Mouse (Mus musculus): ENCODE data around the gene Homer1. TPM values are rescaled to one million over a fixed set of nuclear protein-coding genes. Genes with fewer than 3 reads are reported as not detected.

Homer1 gene
- polyA plus RNA-seq, 1 experiment from 2014 or later, result 18.8 TPM

GRCm38 (mm10) chr13:93389242-93389625, 89.8 kb downstream of the Homer1 start:
- no peak overlapping the region for H3K9ac ChIP-seq (ENCODE audit: low read length)
- H3K4me1 ChIP-seq (ENCODE audit: control insufficient read depth in 2 of 2, insufficient read depth in 2 of 2, low read length in 2 of 2), result peaks cover 2 to 21% of the 10 kb centered on the region in 2 experiments; a peak in 3 of 4 replicates
- no peak overlapping the region for H3K4me2 ChIP-seq (ENCODE audit: low read length)
- 18% methylated on average over 2 of the region's 2 CpGs for WGBS
- peak; percentile 82; the same call in 1 of the 2 replicates for ATAC-seq (ENCODE audit: insufficient number of reproducible peaks, insufficient read depth, low FRiP score, low read depth)
- no peaks in the 10 kb centered on the region for H3K27me3 ChIP-seq (ENCODE audit: control insufficient read depth, insufficient read depth, low read length)
- peak overlapping the region; percentile 60 to 70; a peak in 3 of 4 replicates for H3K27ac ChIP-seq (replicated peaks in 1 of 2; ENCODE audit: control insufficient read depth in 1 of 2, insufficient read depth in 1 of 2, low read depth in 2 of 2, low read length in 2 of 2)
- H3K36me3 ChIP-seq (ENCODE audit: control insufficient read depth, insufficient read depth, low read length), result peaks cover 22% of the 10 kb centered on the region
- H3K4me3 ChIP-seq (ENCODE audit: control insufficient read depth in 1 of 2, insufficient read depth in 1 of 2, low read depth in 1 of 2, low read length in 2 of 2), result no peak overlapping the region
- no peaks in the 10 kb centered on the region for H3K9me3 ChIP-seq (ENCODE audit: control insufficient read depth, low read length)

GRCm38 (mm10) chr13:93399710-93400216, 100.3 kb downstream of the Homer1 start:
- H3K36me3 ChIP-seq (ENCODE audit: control insufficient read depth, insufficient read depth, low read length), result peaks cover 37% of the 10 kb centered on the region
- H3K27ac ChIP-seq (replicated peaks in 1 of 2; ENCODE audit: control insufficient read depth in 1 of 2, insufficient read depth in 1 of 2, low read depth in 2 of 2, low read length in 2 of 2), result peak overlapping the region; percentile 94 to 95
- H3K4me3 ChIP-seq (ENCODE audit: control insufficient read depth in 1 of 2, insufficient read depth in 1 of 2, low read depth in 1 of 2, low read length in 2 of 2), result no peak overlapping the region
- H3K4me1 ChIP-seq (ENCODE audit: control insufficient read depth in 2 of 2, insufficient read depth in 2 of 2, low read length in 2 of 2), result peaks cover 0 to 16% of the 10 kb centered on the region in 2 experiments; a peak in 2 of 4 replicates
- WGBS, result 26% methylated on average over 5 of the region's 5 CpGs
- H3K9ac ChIP-seq (ENCODE audit: low read length), result no peak overlapping the region
- H3K9me3 ChIP-seq (ENCODE audit: control insufficient read depth, low read length), result peaks cover 6% of the 10 kb centered on the region
- no peaks in the 10 kb centered on the region for H3K27me3 ChIP-seq (ENCODE audit: control insufficient read depth, insufficient read depth, low read length)
- ATAC-seq (ENCODE audit: insufficient number of reproducible peaks, insufficient read depth, low FRiP score, low read depth), result peak; percentile 92
- H3K4me2 ChIP-seq (ENCODE audit: low read length), result peak overlapping the region; percentile 37; the same call in 1 of the 2 replicates

- Histone ChIP-seq H3K4me1 (ENCODE audit: control insufficient read depth in 2 of 2, insufficient read depth in 2 of 2, low read length in 2 of 2) (peaks cover 0 to 16% of the 10 kb centered on the region in 2 experiments; a peak in 2 of 4 replicates), H3K4me2 (ENCODE audit: low read length) (no peak overlapping the region), H3K9me3 (ENCODE audit: control insufficient read depth, low read length) (peaks cover 6% of the 10 kb centered on the region), H3K27me3 (ENCODE audit: control insufficient read depth, insufficient read depth, low read length) (no peaks in the 10 kb centered on the region), H3K27ac (replicated peaks in 1 of 2; ENCODE audit: control insufficient read depth in 1 of 2, insufficient read depth in 1 of 2, low read depth in 2 of 2, low read length in 2 of 2) (0 out of 4 replicates have a peak overlapping the region, but pooled peaks of 1 of the 2 experiments have one; percentile 6), H3K9ac (ENCODE audit: low read length) (no peak overlapping the region), H3K36me3 (ENCODE audit: control insufficient read depth, insufficient read depth, low read length) (peaks cover 38% of the 10 kb centered on the region), H3K4me3 (ENCODE audit: control insufficient read depth in 1 of 2, insufficient read depth in 1 of 2, low read depth in 1 of 2, low read length in 2 of 2) (no peak overlapping the region)
- 75% methylated on average over 7 of the region's 7 CpGs for WGBS
- ATAC-seq (ENCODE audit: insufficient number of reproducible peaks, insufficient read depth, low FRiP score, low read depth), result no peak
Measured at GRCm38 (mm10) chr13:93401947-93402346, 102.5 kb downstream of the Homer1 start.

- WGBS, result 68% methylated on average over 5 of the region's 5 CpGs
- H3K9ac ChIP-seq (ENCODE audit: low read length), result no peak overlapping the region
- H3K4me1 ChIP-seq (ENCODE audit: control insufficient read depth in 2 of 2, insufficient read depth in 2 of 2, low read length in 2 of 2), result peaks cover 0 to 13% of the 10 kb centered on the region in 2 experiments; a peak in 2 of 4 replicates
- H3K4me3 ChIP-seq (ENCODE audit: control insufficient read depth in 1 of 2, insufficient read depth in 1 of 2, low read depth in 1 of 2, low read length in 2 of 2), result no peak overlapping the region
- no peaks in the 10 kb centered on the region for H3K9me3 ChIP-seq (ENCODE audit: control insufficient read depth, low read length)
- peaks cover 39% of the 10 kb centered on the region for H3K36me3 ChIP-seq (ENCODE audit: control insufficient read depth, insufficient read depth, low read length)
- H3K4me2 ChIP-seq (ENCODE audit: low read length), result no peak overlapping the region
- H3K27me3 ChIP-seq (ENCODE audit: control insufficient read depth, insufficient read depth, low read length), result no peaks in the 10 kb centered on the region
- ATAC-seq (ENCODE audit: insufficient number of reproducible peaks, insufficient read depth, low FRiP score, low read depth), result no peak
- no peak overlapping the region for H3K27ac ChIP-seq (replicated peaks in 1 of 2; ENCODE audit: control insufficient read depth in 1 of 2, insufficient read depth in 1 of 2, low read depth in 2 of 2, low read length in 2 of 2)
Measured at GRCm38 (mm10) chr13:93406855-93407254, 107.4 kb downstream of the Homer1 start.

GRCm38 (mm10) chr13:93410343-93410742, 110.9 kb downstream of the Homer1 start:
- Histone ChIP-seq H3K4me3 (ENCODE audit: control insufficient read depth in 1 of 2, insufficient read depth in 1 of 2, low read depth in 1 of 2, low read length in 2 of 2) (no peak overlapping the region), H3K27ac (replicated peaks in 1 of 2; ENCODE audit: control insufficient read depth in 1 of 2, insufficient read depth in 1 of 2, low read depth in 2 of 2, low read length in 2 of 2) (no peak overlapping the region; a peak in 1 of 4 replicates), H3K36me3 (ENCODE audit: control insufficient read depth, insufficient read depth, low read length) (peaks cover 26% of the 10 kb centered on the region), H3K27me3 (ENCODE audit: control insufficient read depth, insufficient read depth, low read length) (no peaks in the 10 kb centered on the region), H3K9me3 (ENCODE audit: control insufficient read depth, low read length) (no peaks in the 10 kb centered on the region), H3K4me2 (ENCODE audit: low read length) (no peak overlapping the region), H3K4me1 (ENCODE audit: control insufficient read depth in 2 of 2, insufficient read depth in 2 of 2, low read length in 2 of 2) (peaks cover 0 to 9% of the 10 kb centered on the region in 2 experiments; a peak in 2 of 4 replicates), H3K9ac (ENCODE audit: low read length) (no peak overlapping the region)
- no peak for ATAC-seq (ENCODE audit: insufficient number of reproducible peaks, insufficient read depth, low FRiP score, low read depth)
- WGBS, result 54% methylated on average over 4 of the region's 4 CpGs

- Histone ChIP-seq H3K4me1 (ENCODE audit: control insufficient read depth in 2 of 2, insufficient read depth in 2 of 2, low read length in 2 of 2) (peaks cover 0 to 9% of the 10 kb centered on the region in 2 experiments; a peak in 2 of 4 replicates), H3K4me2 (ENCODE audit: low read length) (no peak overlapping the region), H3K36me3 (ENCODE audit: control insufficient read depth, insufficient read depth, low read length) (no peaks in the 10 kb centered on the region), H3K9me3 (ENCODE audit: control insufficient read depth, low read length) (no peaks in the 10 kb centered on the region), H3K27ac (replicated peaks in 1 of 2; ENCODE audit: control insufficient read depth in 1 of 2, insufficient read depth in 1 of 2, low read depth in 2 of 2, low read length in 2 of 2) (no peak overlapping the region), H3K4me3 (ENCODE audit: control insufficient read depth in 1 of 2, insufficient read depth in 1 of 2, low read depth in 1 of 2, low read length in 2 of 2) (no peak overlapping the region), H3K27me3 (ENCODE audit: control insufficient read depth, insufficient read depth, low read length) (no peaks in the 10 kb centered on the region), H3K9ac (ENCODE audit: low read length) (no peak overlapping the region)
- WGBS, result 80% methylated on average over 5 of the region's 5 CpGs
- ATAC-seq (ENCODE audit: insufficient number of reproducible peaks, insufficient read depth, low FRiP score, low read depth), result no peak
Measured at GRCm38 (mm10) chr13:93415055-93415454, 115.6 kb downstream of the Homer1 start.

GRCm38 (mm10) chr13:93418292-93418691, 118.9 kb downstream of the Homer1 start:
- no peaks in the 10 kb centered on the region for H3K9me3 ChIP-seq (ENCODE audit: control insufficient read depth, low read length)
- no peak overlapping the region for H3K9ac ChIP-seq (ENCODE audit: low read length)
- H3K4me1 ChIP-seq (ENCODE audit: control insufficient read depth in 2 of 2, insufficient read depth in 2 of 2, low read length in 2 of 2), result no peaks in the 10 kb centered on the region
- no peak overlapping the region for H3K27ac ChIP-seq (replicated peaks in 1 of 2; ENCODE audit: control insufficient read depth in 1 of 2, insufficient read depth in 1 of 2, low read depth in 2 of 2, low read length in 2 of 2)
- ATAC-seq (ENCODE audit: insufficient number of reproducible peaks, insufficient read depth, low FRiP score, low read depth), result no peak
- 87% methylated on average over 2 of the region's 2 CpGs for WGBS
- no peak overlapping the region for H3K4me3 ChIP-seq (ENCODE audit: control insufficient read depth in 1 of 2, insufficient read depth in 1 of 2, low read depth in 1 of 2, low read length in 2 of 2)
- H3K27me3 ChIP-seq (ENCODE audit: control insufficient read depth, insufficient read depth, low read length), result no peaks in the 10 kb centered on the region
- no peak overlapping the region for H3K4me2 ChIP-seq (ENCODE audit: low read length)
- H3K36me3 ChIP-seq (ENCODE audit: control insufficient read depth, insufficient read depth, low read length), result no peaks in the 10 kb centered on the region

- Histone ChIP-seq H3K27ac (replicated peaks in 1 of 2; ENCODE audit: control insufficient read depth in 1 of 2, insufficient read depth in 1 of 2, low read depth in 2 of 2, low read length in 2 of 2) (no peak overlapping the region), H3K36me3 (ENCODE audit: control insufficient read depth, insufficient read depth, low read length) (no peaks in the 10 kb centered on the region), H3K27me3 (ENCODE audit: control insufficient read depth, insufficient read depth, low read length) (no peaks in the 10 kb centered on the region), H3K4me2 (ENCODE audit: low read length) (no peak overlapping the region), H3K4me3 (ENCODE audit: control insufficient read depth in 1 of 2, insufficient read depth in 1 of 2, low read depth in 1 of 2, low read length in 2 of 2) (no peak overlapping the region), H3K9ac (ENCODE audit: low read length) (no peak overlapping the region), H3K4me1 (ENCODE audit: control insufficient read depth in 2 of 2, insufficient read depth in 2 of 2, low read length in 2 of 2) (no peaks in the 10 kb centered on the region), H3K9me3 (ENCODE audit: control insufficient read depth, low read length) (no peaks in the 10 kb centered on the region)
- WGBS, result 87% methylated on average over 2 of the region's 2 CpGs
- no peak for ATAC-seq (ENCODE audit: insufficient number of reproducible peaks, insufficient read depth, low FRiP score, low read depth)
Measured at GRCm38 (mm10) chr13:93419779-93420178, 120.3 kb downstream of the Homer1 start.

Measured in heart, embryonic 14.5 days (tissue).